Mouse (Mus musculus) adipocyte (in vitro differentiated cells): ENCODE measurements at regions not wholly inside any gene's neighbourhood (a gene's known extent, or its start where the extent isn't known, plus 50 kb on each side); places are given as distances from the start of the nearest gene placed in this dataset.
A peak's percentile ranks its signal among the peaks of the same experiment; 100 is the strongest.

Experiments
- DNase-seq: peaks from one replicate; pipeline ENCODE4 v3.0.0-alpha.2; 2016; ENCODE audit warnings: low spot score

DNA sequence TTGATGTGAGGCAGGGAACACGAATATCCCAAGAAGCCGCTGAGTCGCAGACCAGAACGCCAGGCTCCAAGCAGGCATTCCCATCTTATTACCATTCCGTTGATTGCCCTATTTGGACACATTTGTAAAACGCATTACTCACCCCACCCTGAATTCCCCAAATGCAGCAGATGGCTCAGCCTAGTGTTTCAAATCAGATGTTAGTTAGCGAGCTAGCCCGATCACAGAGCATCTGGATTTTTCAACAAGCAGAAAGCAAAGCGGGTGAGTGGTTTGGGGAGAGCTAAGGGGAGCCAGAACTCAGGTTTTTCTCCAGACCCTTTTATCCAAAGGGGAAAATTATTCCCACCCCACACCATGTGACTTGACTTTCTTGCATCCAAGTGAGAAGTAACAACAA lies 273.2 kb downstream of the Rwdd3 start:
- DNase-seq: no peak

DNA sequence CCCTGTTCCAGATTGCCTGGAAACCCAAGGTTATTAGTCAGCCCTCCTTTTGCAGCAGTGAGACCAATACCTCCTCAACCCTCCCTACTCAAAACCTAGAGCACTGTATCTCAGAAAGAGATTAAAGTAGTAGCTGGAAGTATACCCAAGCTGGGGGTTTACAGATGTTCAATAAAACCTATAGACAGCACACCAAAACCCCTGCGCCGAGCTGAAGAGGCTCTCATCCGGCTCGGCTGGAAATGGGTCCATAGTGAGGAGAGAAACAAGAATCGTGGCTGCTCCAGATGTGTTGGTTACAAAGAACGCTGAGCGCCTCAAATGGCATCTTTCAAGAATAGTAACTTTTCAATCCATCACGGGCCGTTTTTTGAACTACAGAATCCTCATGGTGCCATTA lies 273.7 kb downstream of the Rwdd3 start:
- no peak for DNase-seq

DNA sequence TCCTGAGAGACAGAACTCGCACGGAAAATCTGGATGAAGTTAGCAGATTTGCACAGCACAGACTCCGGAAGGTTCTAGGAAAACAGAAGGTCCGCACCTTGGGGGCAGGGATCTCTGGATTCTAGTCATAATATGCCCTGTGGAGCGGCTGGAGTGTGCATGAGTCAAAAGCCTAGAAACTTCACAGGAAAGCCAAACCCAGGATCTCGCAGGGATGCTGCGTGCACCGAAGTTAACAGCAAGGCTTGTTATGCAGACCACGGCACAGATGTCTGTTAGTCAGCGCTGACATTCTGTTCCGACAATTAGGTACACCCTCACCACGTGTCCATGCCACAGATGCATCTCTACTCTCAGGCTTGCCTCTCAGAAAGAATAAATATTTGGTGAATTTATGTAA lies 274.3 kb downstream of the Rwdd3 start:
- DNase-seq: no peak

DNA sequence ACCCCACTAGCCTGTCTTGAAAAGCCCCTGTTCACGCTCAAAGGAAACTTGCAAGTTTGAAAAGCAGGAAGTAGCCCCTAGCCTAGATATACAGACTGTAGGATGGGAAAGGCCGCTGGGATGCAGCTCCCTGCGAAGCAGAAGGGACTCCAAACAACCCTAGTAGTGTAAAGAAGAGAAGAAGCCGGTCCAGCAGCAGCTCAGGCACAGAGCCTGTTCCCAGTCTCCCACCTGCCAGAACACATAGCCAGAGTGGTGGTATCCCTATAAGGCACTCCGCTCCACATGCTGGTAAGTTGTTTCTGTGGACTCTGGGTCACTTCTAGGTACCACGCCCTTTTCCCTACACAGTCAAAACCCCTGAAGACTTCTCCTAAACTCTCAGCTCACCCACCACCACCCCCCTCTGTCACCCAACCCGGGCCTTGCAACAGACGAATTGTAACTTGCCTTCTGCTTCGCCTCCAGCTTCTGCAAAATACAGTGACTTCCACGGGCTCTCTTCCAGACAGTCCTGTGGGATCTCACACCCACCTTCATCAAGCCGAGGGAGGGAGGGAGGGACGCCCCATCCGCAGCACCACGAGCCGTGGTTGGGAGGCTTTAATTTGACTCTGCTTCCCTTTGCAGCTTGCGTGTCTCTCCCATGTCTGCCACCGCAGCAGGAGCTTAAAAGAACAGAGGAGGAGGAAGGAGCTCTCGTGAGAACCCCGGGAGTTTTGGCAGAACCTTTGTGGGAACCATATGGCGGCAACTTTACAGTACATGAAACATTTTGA lies 285.2 kb downstream of the Rwdd3 start:
- DNase-seq: no peak

- DNase-seq: no peak
These were observed 286.1 kb downstream of the Rwdd3 start for GRCm38 (mm10) chr3:120885401-120885800.

DNA sequence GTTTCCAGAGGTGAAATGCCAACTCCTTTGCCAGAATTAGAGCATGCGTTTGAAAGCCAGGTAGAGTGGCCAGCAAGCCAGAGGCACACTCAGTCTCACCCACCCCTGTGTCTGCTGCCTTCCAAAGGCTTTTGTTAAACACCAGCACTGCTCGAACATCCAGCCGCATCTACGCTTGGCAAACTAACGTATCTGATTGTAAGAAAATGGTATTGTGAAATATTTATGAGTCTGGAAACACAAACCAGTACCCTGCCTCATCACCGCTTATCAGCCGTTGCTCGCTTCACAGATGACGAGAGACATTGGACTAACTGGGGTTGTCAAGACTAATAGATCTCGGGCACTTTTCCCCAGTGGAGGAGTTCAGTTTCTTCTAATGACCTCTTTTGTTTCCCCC lies 287.3 kb downstream of the Rwdd3 start:
- DNase-seq: no peak

DNA sequence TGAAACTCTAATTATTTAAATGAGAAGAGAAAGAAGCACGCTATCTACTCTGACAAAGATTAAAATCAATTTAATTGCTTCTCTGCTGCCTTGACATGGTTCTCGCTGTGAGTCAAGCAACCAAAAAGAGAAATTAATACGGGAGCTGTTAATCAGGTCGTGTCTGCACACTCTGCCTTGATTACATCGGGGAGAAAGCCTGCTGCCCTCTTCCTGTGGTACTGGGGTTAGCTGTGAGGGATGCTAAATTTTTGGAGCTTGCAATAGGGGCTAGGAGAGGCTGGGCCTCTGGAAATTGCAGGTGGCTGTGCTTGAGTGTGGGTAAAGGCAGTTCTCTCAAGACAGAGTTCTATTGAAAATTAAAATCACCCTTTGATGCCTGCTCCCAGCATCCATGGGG lies 287.8 kb downstream of the Rwdd3 start:
- DNase-seq: no peak

- no peak for DNase-seq
These were observed 292.1 kb downstream of the Rwdd3 start for GRCm38 (mm10) chr3:120879409-120879808.

GRCm38 (mm10) chr3:120875740-120876139 lies 295.8 kb downstream of the Rwdd3 start:
- no peak for DNase-seq

- DNase-seq: no peak
These were observed 306.5 kb downstream of the Rwdd3 start for GRCm38 (mm10) chr3:120865036-120865435.

DNA sequence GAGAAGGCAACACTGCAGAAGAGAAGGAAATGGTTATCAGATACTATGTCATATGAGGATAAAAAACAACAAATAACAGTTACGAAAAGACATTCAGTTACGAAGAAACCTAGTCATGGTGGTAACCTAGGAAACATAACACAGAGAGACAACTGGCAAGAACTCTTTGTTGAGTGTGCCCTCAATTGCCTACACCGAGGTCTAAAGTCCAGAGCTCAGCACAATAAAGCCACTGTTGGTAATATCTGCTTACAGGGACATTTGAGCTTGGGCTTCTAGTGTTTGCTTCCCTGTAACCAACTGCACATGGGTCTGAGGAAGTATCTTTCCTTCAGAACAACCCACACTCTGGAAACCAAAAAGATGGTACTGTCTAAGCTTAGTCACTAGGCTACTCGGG lies 309.9 kb downstream of the Rwdd3 start:
- no peak for DNase-seq

DNA sequence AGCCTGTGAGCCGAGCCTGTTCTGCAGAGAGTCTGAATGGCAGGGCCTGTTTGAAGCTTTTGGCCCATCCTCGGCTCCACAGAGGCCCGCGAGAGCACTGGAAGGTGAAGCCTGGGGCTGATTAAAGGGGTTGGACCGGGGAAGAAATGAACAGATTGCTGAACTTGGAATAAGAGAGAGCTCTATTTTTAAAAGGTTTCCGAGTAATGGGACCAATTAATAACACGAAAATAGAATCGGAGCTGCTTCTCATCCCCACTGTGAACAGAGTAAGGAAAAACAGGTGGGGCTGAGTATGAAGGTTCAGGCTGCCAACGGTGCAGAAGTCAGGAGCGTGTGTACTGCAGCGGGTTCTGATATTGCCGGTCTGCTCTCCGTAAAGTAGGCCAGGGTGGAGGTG lies 313.2 kb downstream of the Rwdd3 start:
- no peak for DNase-seq

- DNase-seq: no peak
These were observed 317.2 kb downstream of the Rwdd3 start for GRCm38 (mm10) chr3:120854322-120854721.

DNA sequence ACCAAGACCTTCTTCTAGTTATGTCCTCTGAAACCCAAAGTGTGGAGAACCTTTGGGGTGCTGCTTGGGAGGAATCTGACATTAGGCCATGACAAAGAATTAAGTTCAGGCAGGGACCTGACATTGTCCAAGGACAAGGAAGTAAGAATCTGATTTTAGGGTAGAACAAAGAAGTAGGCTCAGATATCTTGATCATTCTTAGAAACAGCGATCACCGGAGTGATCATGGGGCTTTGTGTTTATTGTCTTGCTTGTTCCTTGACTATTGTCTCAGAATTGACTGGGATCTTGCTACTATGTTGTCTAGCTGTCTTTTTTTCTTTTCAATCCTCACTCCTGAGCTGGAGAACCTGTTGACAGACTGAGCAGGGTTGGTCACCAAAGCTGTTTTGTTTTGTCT lies 327.9 kb downstream of the Rwdd3 start:
- DNase-seq: no peak

DNA sequence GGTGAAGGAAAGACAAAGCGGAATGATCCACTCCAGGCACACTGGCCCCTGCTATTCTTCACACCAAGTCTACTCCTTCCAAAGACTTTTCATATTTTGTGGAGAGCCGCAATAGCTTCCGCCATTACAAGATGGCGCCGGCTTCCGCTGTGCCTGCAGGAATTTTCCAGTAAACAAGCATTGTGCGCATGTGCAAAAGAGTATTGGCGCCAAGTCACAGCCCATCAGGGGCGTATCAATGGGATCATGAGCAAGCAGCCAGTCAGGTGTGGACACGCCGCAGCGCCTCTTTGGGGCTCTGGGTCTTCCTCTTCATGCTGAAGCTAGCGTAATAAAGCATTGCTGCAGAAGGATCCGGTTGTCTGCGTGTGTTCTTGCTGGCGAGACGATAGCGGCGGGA lies 348.0 kb downstream of the Rwdd3 start:
- no peak for DNase-seq

GRCm38 (mm10) chr3:120811901-120812300 lies 359.6 kb downstream of the Rwdd3 start:
- DNase-seq: no peak

DNA sequence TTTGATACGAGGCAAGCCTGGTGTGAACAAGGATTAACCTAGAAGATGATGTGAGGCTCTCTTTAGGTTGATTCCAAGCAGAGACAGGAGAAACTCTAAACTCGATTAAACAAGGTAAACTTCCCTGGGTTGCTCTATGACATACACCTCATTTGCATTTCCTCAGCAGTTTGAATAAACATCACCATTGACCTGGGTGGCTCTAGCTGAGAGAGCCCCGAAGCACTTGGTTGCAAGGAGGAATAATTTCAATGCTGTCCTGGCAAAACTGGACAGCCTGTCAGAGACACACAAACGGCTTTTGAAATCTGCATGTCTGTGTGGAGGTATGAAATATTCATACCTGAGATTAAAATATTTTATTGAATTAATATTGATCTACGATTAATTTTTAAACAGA lies 361.0 kb downstream of the Rwdd3 start:
- DNase-seq: no peak

GRCm38 (mm10) chr3:120810048-120810447 lies 361.4 kb downstream of the Rwdd3 start:
- DNase-seq: no peak

- no peak for DNase-seq
These were observed 384.8 kb downstream of the Rwdd3 start for GRCm38 (mm10) chr3:120786659-120787058.

- no peak for DNase-seq
These were observed 390.0 kb downstream of the Rwdd3 start for GRCm38 (mm10) chr3:120781486-120781885.

- DNase-seq: no peak
These were observed 392.4 kb downstream of the Rwdd3 start for GRCm38 (mm10) chr3:120779091-120779490.

DNA sequence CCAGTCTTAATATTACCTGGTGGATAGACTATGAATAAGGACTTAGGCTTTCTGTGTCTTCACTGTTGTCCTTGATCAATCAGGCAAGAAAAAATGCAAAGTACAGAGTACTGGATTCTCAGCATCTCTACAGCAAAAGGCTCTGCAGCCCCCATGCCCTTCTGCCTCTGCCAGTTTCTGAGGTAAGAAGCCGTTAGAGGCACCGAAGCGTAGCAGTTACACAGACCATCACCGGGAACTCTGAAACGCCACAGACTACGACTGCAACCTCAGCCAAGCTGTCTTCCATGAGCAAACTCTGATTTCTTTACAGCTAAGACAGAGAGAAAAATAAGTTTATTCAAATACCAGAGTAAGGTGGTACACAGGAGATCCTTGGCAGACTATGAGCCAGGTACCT lies 396.5 kb downstream of the Rwdd3 start:
- no peak for DNase-seq

GRCm38 (mm10) chr3:120761681-120762080 lies 409.8 kb downstream of the Rwdd3 start:
- DNase-seq: peak; percentile 70

DNA sequence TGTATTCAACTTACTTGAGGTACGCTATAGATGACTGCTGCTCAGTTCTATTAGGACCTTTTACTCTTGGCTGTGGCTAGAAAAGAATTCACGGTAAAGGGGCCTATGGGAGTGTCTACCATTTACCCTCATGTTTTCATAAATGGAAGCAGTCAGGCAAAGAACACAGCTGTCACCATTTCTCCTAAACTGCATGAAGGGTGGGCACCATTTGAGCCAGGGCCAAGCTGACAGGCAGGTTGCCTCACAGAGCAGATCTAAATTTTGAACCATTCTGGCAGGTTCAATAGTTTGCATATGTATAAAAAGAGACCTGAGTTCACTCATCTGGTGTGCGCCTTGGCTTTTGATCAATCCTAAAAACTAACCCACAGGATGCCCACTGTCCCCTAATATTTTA lies 410.3 kb downstream of the Rwdd3 start:
- DNase-seq: no peak
